Mouse (Mus musculus) ES-E14 (cell line): ENCODE data around the gene Gripap1.

Experiments
- CHD2 ChIP-seq: IDR thresholded peaks from 2 replicates; pipeline ENCODE4 v1.6.1; 2014; ENCODE audit warnings: mild to moderate bottlenecking, low read depth, low read length, inconsistent platforms
- HCFC1 ChIP-seq: IDR thresholded peaks from 2 replicates; pipeline ENCODE4 v1.6.1; 2012; ENCODE audit warnings: low read length, inconsistent platforms, borderline replicate concordance; ENCODE audit not compliant: insufficient read depth
- MAFK ChIP-seq: IDR thresholded peaks from 2 replicates; pipeline ENCODE4 v1.6.1; 2014; ENCODE audit warnings: mild to moderate bottlenecking, low read depth, low read length, inconsistent platforms; ENCODE audit not compliant: insufficient read depth
- ZC3H11A ChIP-seq: IDR thresholded peaks from 2 replicates; pipeline ENCODE4 v1.6.1; 2012; ENCODE audit warnings: low read depth, mild to moderate bottlenecking, inconsistent platforms, low read length, borderline replicate concordance
- ZNF384 ChIP-seq: IDR thresholded peaks from 2 replicates; pipeline ENCODE4 v1.6.1; 2012; ENCODE audit warnings: low read depth, low read length, inconsistent platforms

GRCm38 (mm10) chrX:7763631-7764393, 25.8 kb upstream of the Gripap1 start:
- no peak for TF ChIP-seq CHD2
- no peak for TF ChIP-seq MAFK
- no peak for TF ChIP-seq HCFC1
- TF ChIP-seq ZC3H11A, result no peak
- TF ChIP-seq ZNF384, result no peak
